ENCODE assay signal across 7 mouse cellular contexts in genomic region chr6:71270301-71271056, GRCm38 (mm10). TPM values are rescaled to one million over a fixed set of nuclear protein-coding genes. Genes with fewer than 3 reads are reported as not detected.
A peak's percentile ranks its signal among the peaks of the same experiment; 100 is the strongest.
DNase-seq lines count a peak whose midpoint lies in the region; ATAC-seq and TF ChIP-seq lines count a peak whose summit lies in the region.

No protein-coding gene starts in this region.

- no peaks in the 10 kb centered on the region for H3K9me3 ChIP-seq in hindbrain, embryonic 12.5 days (replicated peaks)

- peak overlapping the region; percentile 80 for H3K27ac ChIP-seq in hindbrain, embryonic 12.5 days
- H3K27ac ChIP-seq in small intestine, adult 2 months (ENCODE audit: insufficient read depth, low read depth, low read length) = peak overlapping the region; percentile 95

- H3K4me3 ChIP-seq in hindbrain, embryonic 12.5 days = peak overlapping the region; percentile 87
- H3K4me3 ChIP-seq in small intestine, adult 2 months (ENCODE audit: low read depth, low read length) = peak overlapping the region; percentile 48

- no peak for TF ChIP-seq POLR2A in small intestine, adult 2 months (IDR thresholded peaks at IDR 0.05; ENCODE audit: low read depth, low read length)

- TF ChIP-seq CTCF in small intestine, adult 2 months (IDR thresholded peaks at IDR 0.05; ENCODE audit: extremely low read depth, insufficient read length, insufficient replicate concordance, low read depth, low read length) = no peak

- peak; percentile 69 for DNase-seq in Muller cell, postnatal 12 days (ENCODE audit: inconsistent ontology term)
- peak; percentile 39 for DNase-seq in c-Kit-positive CD71-negative TER-119-negative erythroid progenitor cells, embryonic 14.5 days (ENCODE audit: low read depth)
- DNase-seq in fibroblast of lung, adult 2 months (ENCODE audit: low read depth) = peak; percentile 26
- DNase-seq in layer of hippocampus, postnatal 36 days = peak; percentile 3 to 13

- peaks cover 16% of the 10 kb centered on the region for H3K4me1 ChIP-seq in hindbrain, embryonic 12.5 days
- H3K4me1 ChIP-seq in small intestine, adult 2 months (ENCODE audit: control insufficient read depth, insufficient read depth, insufficient read length, low read length) = peaks cover 5% of the 10 kb centered on the region

- no peaks in the 10 kb centered on the region for H3K36me3 ChIP-seq in hindbrain, embryonic 12.5 days
- no peaks in the 10 kb centered on the region for H3K36me3 ChIP-seq in small intestine, adult 2 months (ENCODE audit: control insufficient read depth, insufficient read depth, low read length)

- no peaks in the 10 kb centered on the region for H3K27me3 ChIP-seq in hindbrain, embryonic 12.5 days
- no peaks in the 10 kb centered on the region for H3K27me3 ChIP-seq in small intestine, adult 2 months (ENCODE audit: control insufficient read depth, insufficient read depth, low read length)

- ATAC-seq in hindbrain, embryonic 12.5 days (ENCODE audit: low FRiP score) = peak; percentile 26
- ATAC-seq in megakaryocyte, adult 5-6 weeks (ENCODE audit: poor library complexity, severe bottlenecking) = peak; percentile 60

- peak overlapping the region; percentile 54; the same call in 1 of the 2 replicates for H3K9ac ChIP-seq in hindbrain, embryonic 12.5 days

- H3K4me2 ChIP-seq in hindbrain, embryonic 12.5 days (replicated peaks) = peak overlapping the region; percentile 78

- WGBS in hindbrain, embryonic 12.5 days = 32% methylated on average over 14 of the region's 14 CpGs
- 12% methylated on average over 13 of the region's 14 CpGs for WGBS in small intestine, adult 2 months

RNA-seq across cellular contexts. Expression of gene Krcc1, which starts 1.0 kb away (rescaled TPM):
- polyA plus RNA-seq in hindbrain, embryonic 12.5 days (2016; fragmentation: Nextera tagmentation; extraction: Ambion mirVana) = 30.3 and 31.6 TPM in 2 replicates
- total RNA-seq in layer of hippocampus, postnatal 36 days (2021) = 10 to 100 TPM; 17.2 to 17.4 TPM
- 88.0 and 114 TPM in 2 replicates for total RNA-seq in megakaryocyte, adult 5-6 weeks (2015)
- 124 and 139 TPM in 2 replicates for total RNA-seq in megakaryocyte, adult 5-6 weeks (2017)
- 2.7 and 6.9 TPM in 2 replicates for polyA plus RNA-seq in small intestine, adult 2 months (2012; rRNA removed)

RNA-seq across cellular contexts. Expression of gene Smyd1, which starts 51.6 kb away (rescaled TPM):
- 0.61 and 2.4 TPM in 2 replicates for polyA plus RNA-seq in hindbrain, embryonic 12.5 days (2016; fragmentation: Nextera tagmentation; extraction: Ambion mirVana)
- under 1 TPM; 0.47 to 0.86 TPM for total RNA-seq in layer of hippocampus, postnatal 36 days (2021)
- total RNA-seq in megakaryocyte, adult 5-6 weeks (2015) = not detected in 2 replicates
- not detected in 2 replicates for total RNA-seq in megakaryocyte, adult 5-6 weeks (2017)
- 0.04 TPM in 1 of 2 replicates, not detected in the other for polyA plus RNA-seq in small intestine, adult 2 months (2012; rRNA removed)

RNA-seq across cellular contexts. Expression of gene Cd8b1, which starts 52.1 kb away (rescaled TPM):
- polyA plus RNA-seq in hindbrain, embryonic 12.5 days (2016; fragmentation: Nextera tagmentation; extraction: Ambion mirVana) = not detected in 2 replicates
- not detected for total RNA-seq in layer of hippocampus, postnatal 36 days (2021)
- total RNA-seq in megakaryocyte, adult 5-6 weeks (2015) = 0.20 TPM in 1 of 2 replicates, not detected in the other
- total RNA-seq in megakaryocyte, adult 5-6 weeks (2017) = not detected in 2 replicates
- polyA plus RNA-seq in small intestine, adult 2 months (2012; rRNA removed) = 1.3 and 1.9 TPM in 2 replicates

Comparison
In these comparisons a context has a peak if more than half of its experiments do, and no peak if none do; other contexts are left out.
1. Peak in every context shown above with its lines: DNase-seq, ATAC-seq, H3K4me3 ChIP-seq and H3K27ac ChIP-seq.
2. DNase-seq: peak in every context shown above with its lines; median percentile 69 in Muller cell, postnatal 12 days; 39 in c-Kit-positive CD71-negative TER-119-negative erythroid progenitor cells, embryonic 14.5 days; 26 in fibroblast of lung, adult 2 months; 8 in layer of hippocampus, postnatal 36 days.
3. RNA of gene Krcc1, which starts 1.0 kb away (total RNA-seq): 88.0 to 139 TPM in megakaryocyte, adult 5-6 weeks; 17.2 to 17.4 TPM in layer of hippocampus, postnatal 36 days; every median in the first group is over 4 times any median in the second.